Mouse (Mus musculus) neural tube, embryonic 10.5 days (tissue): Measurements from ENCODE around the gene Adamts9.

Source experiments
- DNase-seq: peaks from one replicate; pipeline ENCODE4 v3.0.0-alpha.2; 2017; ENCODE audit warnings: low spot score; ENCODE audit errors: extremely low spot score

Gene Adamts9

GRCm38 (mm10) chr6:92809818-92810217 lies 133.5 kb downstream of the Adamts9 start:
- no peak for DNase-seq

- no peak for DNase-seq
Measured at GRCm38 (mm10) chr6:92804254-92804971, 138.9 kb downstream of the Adamts9 start.

DNA sequence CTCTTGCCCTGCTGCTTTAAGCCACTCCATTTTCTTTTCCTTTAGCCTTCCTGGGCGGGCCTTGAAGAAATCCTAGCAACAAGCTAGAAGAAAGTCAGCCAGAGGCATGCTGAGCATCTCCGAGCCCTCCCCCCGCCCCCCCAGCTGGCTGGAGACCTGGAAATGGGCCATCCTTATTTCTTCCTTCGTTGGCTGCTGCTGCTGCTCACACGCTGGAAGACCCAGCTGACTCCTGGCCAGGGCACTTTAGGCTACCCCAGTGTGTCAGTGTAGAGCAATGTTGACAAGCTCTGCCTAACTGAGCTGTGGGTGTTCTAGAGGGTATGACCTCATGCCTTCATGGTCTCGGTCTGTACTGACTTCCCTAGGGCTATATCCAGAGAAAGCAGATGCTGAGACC lies 140.1 kb downstream of the Adamts9 start:
- no peak for DNase-seq

- no peak for DNase-seq
Measured at GRCm38 (mm10) chr6:92802421-92802820, 140.9 kb downstream of the Adamts9 start.

- DNase-seq, result no peak
Measured at GRCm38 (mm10) chr6:92801462-92801861, 141.8 kb downstream of the Adamts9 start.

DNA sequence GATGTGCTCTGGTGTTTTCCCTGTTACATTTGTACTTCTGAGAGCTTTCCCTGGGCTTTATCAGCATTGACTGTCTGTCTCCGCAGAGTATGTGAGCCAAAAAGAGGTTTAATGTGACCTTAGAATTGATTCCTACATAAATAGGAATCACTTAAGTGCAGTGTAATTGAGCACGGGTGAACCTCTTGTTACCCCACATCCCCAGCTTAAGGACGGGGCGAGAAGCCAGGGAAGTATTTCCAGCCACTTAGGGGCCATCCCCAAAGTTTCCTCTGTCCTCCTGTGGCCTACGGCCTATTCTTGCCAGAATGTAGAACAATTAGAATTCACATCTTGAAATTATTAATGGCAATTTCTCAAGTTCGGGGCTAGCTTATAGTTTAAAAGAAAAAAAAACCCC lies 149.5 kb downstream of the Adamts9 start:
- DNase-seq, result no peak

- DNase-seq, result peak; percentile 98
Measured at GRCm38 (mm10) chr6:92787376-92787712, 155.9 kb downstream of the Adamts9 start.

DNA sequence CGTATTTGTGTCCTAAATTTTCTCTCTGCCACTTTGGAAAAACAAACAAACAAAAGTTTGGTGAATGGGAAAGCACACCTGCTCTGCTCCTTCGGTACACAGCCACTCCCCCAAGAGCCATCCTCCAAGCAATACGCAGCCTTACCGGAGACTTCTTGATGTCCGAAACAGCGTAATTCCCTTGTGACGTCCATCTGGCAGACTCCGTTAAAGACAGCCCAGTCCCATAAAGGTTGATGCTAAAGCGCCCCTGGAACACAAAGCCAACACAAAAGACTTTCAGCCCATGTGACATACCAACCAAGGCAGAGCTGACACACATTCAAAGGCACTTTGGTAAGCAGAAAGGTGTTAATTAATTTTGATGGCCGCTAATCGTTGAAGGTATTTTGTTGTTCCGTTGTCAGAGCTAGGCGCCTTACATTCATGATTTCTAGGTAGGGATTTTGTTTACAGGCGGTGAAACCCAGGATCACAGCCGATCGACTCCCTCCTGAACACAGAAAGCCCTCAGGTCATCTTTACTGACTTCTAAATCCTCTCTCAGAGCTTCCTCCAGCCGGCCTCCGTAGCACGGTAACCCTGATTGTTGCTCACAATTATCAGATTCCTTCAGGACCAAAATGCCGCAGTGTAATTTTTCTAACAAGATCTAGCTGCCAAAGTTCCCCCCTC lies 156.5 kb downstream of the Adamts9 start:
- DNase-seq, result peak; percentile 35

DNA sequence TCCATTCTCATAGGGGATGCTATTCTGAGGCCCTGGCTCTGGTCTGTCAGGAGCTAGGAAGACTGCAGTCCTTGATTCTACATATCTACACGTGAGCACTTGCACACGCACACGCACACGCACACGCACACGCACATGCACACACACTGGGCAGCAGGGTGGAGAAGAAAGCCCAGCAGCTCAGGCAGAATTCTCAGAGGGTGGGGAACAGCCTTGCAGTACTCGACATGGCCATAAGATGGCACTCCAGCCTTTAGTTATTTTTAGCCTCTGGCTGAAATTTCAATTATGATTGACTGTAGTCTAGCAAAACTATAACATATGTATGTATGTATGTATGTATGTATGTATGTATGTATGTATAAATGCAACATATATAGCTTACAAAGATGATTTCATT lies 158.5 kb downstream of the Adamts9 start:
- peak; percentile 68 for DNase-seq

- DNase-seq, result no peak
Measured at GRCm38 (mm10) chr6:92781446-92781845, 161.8 kb downstream of the Adamts9 start.

DNA sequence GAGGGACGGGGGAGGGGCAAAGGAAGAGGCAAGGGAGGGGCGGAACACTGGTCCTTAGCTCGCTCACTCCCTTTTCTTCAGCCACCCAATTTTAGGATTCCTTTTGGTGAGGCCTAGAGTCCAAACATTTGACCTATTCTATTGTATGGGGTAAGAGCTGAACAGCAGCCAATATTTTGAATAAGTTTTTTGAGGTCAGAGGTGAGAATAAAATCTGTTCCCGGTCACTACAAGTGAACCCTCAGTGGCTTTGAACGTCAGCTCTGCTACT lies 163.4 kb downstream of the Adamts9 start:
- DNase-seq, result no peak

DNA sequence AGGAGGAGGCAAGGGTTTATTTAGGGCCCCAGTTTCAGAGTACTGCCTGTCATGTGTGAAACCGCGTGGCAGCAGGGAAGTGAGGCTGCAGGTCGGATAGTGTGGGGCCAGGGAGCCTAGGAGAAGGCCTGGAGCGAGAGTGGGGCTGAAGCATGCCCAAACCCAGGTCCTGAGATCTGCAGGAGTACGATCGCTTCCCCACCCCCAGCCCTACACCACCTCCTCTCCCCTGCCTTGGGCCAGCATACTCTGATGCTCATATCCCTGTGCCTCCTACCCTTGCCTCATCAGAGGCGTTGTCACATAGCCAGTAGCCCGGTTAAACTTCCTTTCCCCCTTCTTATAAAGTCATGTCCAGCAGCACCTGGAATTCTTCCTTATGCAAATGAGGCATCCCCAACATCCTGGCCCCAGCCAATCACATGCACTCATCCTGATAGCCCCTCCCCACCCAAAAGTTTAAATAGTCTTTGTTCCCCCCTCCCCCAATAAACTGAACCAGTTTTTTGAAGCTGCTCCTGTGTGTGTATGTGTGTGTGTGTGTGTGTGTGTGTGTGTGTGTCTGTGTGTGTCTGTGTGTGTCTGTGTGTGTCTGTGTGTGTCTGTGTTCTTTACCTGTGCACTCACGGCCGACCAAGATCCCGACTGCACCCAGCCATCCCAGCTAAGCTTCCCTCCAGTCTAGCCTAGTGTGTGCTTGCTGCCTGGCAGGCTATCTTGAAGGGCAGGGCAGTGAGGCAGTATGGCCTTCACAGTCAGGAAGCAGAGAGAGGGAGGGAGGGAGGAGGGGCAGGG lies 164.0 kb downstream of the Adamts9 start:
- DNase-seq, result no peak

DNA sequence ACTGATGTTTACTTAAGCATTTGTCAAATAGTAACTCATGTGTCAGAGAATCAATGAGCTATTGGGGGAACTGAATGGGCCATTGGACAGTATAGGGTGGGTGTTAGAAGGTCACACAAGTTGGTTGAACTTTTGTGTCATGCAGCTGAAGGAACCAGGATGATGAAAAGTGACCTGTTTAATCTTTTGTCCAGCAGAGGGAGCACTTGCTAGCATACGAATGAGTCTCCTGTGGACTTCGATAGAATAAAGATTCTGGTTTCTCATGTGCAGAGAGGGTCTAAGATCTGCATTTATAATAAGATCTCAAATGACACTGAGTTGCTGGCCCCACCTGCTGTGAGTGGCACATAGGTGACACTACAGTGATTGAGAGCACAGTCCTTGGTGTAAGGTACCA lies 166.9 kb downstream of the Adamts9 start:
- no peak for DNase-seq

- no peak for DNase-seq
Measured at GRCm38 (mm10) chr6:92762372-92762771, 180.9 kb downstream of the Adamts9 start.

- DNase-seq, result no peak
Measured at GRCm38 (mm10) chr6:92759616-92760015, 183.7 kb downstream of the Adamts9 start.

DNA sequence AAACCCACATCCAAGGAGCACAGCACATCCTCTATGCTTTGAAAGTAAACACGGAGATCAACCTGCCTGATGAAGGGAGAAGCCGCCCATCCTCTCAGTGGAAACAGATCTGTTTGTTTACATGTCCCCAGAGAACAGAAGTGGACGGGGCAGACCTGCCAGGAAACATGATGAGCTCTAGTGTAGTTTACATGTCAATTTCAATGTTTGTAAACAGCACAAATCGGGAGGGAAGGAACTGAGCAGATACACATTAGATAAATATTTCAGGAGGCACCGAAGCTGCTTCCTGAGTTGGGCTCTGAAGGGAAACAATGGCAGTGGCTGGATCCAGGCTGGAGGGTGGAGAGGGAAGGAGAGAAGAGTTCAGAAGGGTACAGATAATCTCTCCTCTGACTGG lies 187.5 kb downstream of the Adamts9 start:
- no peak for DNase-seq

- DNase-seq, result no peak
Measured at GRCm38 (mm10) chr6:92752737-92753136, 190.6 kb downstream of the Adamts9 start.

- no peak for DNase-seq
Measured at GRCm38 (mm10) chr6:92749420-92749819, 193.9 kb downstream of the Adamts9 start.

DNA sequence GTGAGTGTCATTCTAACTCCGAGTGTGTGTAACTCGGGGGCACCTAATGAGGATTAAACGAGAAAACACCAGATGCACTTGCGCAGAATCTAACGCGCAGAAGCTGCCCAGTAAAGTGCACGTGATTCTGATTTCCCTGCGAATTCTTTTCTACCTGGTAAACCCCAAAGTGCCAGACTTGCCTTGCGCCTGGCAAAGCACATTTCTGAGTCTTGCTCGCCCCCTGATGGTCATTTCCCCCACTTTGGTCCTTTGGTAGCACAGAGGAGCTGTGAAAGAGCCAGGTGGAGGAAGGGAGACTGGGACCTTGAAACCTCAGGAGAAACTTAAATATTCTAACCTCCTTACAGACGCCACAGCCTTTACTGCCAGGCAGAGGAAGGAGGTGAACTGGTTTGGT lies 199.7 kb downstream of the Adamts9 start:
- DNase-seq, result peak; percentile 69

DNA sequence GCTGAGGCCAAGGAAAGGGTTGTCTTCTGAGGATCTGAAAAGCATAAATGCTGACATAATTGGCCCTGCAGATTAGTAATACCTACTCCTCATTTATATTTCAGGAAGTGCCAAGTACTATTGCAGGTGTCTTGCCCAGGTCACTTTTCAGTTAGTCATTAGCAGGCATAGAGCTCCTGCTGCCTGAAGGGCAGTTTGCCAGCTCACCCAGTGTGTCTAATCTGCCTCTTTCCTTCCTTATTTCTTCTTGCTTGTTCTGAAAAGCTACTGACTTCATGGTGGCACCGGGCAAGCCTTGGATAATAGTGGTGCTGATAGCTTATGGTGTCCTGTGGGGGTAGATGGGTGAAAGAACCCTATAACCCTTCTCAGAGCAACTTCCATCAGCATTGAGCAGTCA lies 206.2 kb downstream of the Adamts9 start:
- no peak for DNase-seq

- DNase-seq, result no peak
Measured at GRCm38 (mm10) chr6:92733651-92734050, 209.6 kb downstream of the Adamts9 start.

DNA sequence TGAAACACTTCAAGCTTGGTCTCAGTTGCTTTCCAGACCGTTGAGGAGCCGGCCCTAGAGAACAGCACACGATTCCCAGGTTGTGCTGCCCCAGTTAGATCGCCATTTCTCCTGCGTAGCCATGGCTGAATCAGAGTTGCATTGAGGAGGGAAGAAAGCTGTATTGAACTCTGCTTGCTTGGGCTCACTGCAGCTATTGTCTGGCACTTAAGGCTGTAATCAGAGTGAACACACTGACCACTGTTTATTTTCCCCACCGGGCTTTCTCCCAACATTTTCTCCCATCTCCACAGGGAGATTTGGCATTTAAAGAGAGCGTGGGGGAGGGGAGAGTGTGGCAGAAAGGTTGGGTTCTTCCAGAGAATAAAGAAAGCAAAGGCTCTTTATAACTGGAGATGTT lies 214.8 kb downstream of the Adamts9 start:
- DNase-seq, result no peak

DNA sequence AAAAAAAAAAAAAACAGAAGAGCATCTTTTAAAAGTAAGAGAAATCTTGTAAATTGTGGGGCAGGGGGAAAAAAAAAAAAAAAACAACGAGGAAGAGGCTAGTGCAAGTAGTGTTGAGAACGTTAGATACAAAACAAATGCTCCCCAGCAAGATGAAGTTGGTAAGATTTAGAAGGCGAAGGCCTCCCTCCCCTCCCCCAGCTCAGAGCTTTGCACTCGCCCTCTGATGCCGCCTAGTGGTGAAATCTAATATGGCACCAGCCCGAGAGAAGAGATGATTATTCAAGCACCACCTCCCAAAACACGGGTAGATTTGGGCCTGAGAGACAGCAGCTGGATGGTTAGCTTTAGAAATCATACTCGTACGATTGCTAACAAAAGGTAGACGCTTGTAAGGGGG lies 215.2 kb downstream of the Adamts9 start:
- peak; percentile 89 for DNase-seq
